Mouse (Mus musculus): ENCODE measurements at regions not wholly inside any gene's neighbourhood (a gene's known extent, or its start where the extent isn't known, plus 50 kb on each side); places are given as distances from the start of the nearest gene placed in this dataset.

- no peak for DNase-seq (ENCODE audit: low read depth, low spot score)
These were observed 121.0 kb upstream of the Xylt1 start for GRCm38 (mm10) chr7:117259674-117260294.

DNA sequence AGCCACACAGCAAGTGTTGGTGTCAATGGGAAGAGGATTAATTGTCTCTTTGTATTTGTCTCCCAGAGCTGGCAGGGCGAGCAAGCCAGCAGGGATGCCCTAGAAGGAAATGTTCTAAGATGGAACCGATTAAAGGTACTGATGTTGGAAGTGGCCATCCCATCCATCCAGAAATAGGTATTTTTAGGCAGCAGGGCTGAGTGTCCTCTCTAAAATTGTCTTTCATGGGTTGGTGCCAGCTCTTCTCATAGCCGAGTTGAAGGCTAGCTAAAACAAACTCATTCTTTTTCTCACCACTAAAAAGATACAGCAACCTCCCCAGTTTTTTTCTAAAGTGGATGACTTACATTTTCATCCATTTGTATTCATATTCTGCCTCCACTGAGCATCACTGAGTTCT lies 120.2 kb upstream of the Xylt1 start:
- no peak for DNase-seq (ENCODE audit: low read depth, low spot score)

DNA sequence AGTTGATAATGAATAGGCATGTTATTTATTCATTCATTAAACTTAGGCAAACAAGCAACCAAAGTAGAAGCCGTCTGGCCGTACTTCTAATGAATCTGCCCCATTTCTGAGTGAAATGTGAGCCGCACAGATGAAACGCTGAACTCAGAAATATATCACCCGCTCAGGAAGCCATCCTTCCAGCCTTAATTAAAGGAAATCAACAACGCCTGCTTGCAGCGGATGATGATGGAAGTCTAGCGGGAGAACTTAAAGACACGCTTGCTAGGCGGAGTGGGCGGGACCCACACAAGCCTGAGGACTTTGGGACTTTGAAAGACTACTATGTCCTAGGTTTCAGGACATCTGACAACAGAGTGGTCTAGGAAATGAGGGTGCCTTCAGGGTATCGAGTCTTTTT lies 117.7 kb upstream of the Xylt1 start:
- DNase-seq (ENCODE audit: low read depth, low spot score): no peak

- no peak for DNase-seq (ENCODE audit: low read depth, low spot score)
These were observed 116.4 kb upstream of the Xylt1 start for GRCm38 (mm10) chr7:117264341-117264740.

DNA sequence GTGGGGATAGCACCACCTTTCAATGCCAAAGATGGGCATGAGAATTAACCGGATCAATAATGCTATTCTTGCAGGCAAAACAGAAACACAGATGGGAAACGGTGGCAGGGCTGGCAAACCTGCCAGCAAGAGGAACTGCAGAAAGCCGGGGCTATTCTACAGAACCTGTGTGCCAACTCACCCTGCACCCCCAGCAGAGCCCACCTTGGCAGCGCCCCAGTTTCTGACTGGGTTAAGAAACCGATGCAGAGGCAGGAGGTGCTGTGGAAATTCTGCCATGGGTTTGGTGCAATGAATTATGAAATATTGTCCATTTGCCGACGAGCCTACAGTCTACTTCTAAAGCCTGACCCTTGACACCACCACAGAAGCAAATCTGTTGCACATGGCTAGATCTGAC lies 112.7 kb upstream of the Xylt1 start:
- no peak for DNase-seq (ENCODE audit: low read depth, low spot score)

GRCm38 (mm10) chr7:117269263-117269897 lies 111.4 kb upstream of the Xylt1 start:
- DNase-seq (ENCODE audit: low read depth, low spot score): no peak

DNA sequence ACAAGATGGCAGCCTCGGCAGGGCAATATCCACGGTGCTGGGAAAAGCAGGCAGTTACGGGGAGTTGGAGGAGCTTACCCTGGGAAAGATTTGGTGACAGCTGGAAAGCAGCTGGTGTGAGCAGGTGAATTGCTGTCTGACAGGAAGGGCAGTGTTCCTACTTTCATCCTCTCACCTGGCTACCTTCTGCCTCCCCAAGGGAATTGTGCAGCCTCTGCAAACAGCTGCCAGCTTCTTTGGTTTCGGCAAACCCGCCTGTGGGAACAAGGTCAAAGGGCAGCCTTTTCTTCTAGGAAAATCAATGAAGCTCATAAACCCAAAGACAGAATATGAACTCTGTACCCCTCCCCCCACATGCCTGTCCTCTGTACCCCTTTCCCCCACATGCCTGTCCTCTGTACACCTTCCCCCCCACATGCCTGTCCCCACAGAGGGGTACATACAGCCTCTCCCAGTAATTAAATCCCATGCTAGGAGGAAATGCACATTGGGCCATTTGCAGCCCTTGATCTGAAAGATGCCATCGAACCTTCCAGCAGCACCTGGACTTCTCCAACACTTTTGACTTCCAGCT lies 102.3 kb upstream of the Xylt1 start:
- no peak for DNase-seq (ENCODE audit: low read depth, low spot score)

- DNase-seq (ENCODE audit: low read depth, low spot score): no peak
These were observed 98.6 kb upstream of the Xylt1 start for GRCm38 (mm10) chr7:117282194-117282593.

DNA sequence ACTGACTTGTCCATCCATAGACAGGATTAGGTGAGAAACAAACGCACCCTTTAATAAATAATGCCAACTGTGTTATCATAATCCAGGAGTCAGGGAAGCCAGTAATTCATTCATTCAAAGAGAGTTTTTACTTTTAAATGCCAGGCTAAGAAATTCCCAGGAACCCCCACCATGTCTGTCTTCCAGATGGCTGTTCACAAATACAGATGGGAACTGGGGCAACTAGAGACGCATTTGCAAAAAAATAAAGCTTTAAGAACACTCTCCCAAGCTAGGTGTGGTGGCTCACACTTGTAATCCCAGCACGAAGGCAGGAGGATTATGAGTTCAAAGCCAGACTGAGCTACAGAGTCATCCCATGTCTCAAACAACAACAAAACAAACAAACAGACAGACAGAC lies 95.6 kb upstream of the Xylt1 start:
- no peak for DNase-seq (ENCODE audit: low read depth, low spot score)

GRCm38 (mm10) chr7:117285985-117286384 lies 94.8 kb upstream of the Xylt1 start:
- DNase-seq (ENCODE audit: low read depth, low spot score): no peak

- DNase-seq (ENCODE audit: low read depth, low spot score): no peak
These were observed 77.1 kb upstream of the Xylt1 start for GRCm38 (mm10) chr7:117303705-117304104.

- DNase-seq (ENCODE audit: low read depth, low spot score): no peak
These were observed 70.1 kb upstream of the Xylt1 start for GRCm38 (mm10) chr7:117310586-117311200.

GRCm38 (mm10) chr7:117311316-117311715 lies 69.5 kb upstream of the Xylt1 start:
- DNase-seq (ENCODE audit: low read depth, low spot score): no peak

DNA sequence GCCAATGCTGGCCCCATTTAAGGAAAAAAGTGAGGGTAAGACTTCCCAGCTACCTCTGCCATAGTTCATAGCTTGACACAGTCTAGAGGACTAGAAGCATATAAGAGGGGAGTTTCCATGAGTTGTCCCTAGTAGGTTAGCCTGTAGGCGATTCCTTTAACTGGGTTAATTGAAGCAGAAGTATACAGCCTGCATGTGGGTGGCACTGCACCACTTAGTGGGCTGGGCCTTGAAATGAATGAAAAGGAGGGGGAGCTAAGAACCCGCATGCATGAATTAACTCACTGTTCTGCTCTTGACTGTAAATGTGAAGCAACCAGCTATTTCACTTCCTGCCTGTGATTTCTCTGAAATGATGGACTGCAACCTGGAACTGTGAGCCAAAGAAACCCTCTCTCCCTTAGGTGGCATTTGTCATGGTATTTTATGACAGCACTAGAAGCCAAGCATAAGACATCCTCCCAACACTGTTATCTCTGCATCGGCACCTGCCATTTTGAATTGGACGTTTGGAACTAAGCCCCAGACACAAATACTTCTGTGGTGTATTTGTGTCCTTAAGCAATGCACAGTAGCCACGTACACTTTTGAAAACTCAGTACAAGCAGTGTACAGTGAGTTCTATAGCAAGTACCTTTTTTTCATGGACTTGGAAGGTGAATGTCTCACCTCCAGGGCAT lies 64.5 kb upstream of the Xylt1 start:
- DNase-seq (ENCODE audit: low read depth, low spot score): no peak

DNA sequence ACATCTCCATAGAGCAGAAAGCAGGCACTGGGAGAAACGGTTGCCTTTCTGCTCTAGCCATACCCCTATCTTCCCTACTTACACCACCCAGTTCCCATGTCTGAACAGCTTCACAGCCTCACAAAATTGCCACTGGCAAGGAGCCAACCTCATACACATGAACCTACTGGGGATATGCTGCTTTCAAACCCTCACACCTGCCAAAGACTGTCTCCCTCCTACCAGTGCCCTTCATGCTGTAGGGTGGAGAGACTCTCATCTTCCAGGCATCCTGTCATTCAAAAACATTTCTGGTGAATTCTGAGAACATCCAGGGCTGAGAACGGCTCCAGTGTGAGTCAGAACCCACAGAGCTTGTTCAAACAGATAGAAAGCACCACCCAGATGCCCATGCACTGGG lies 63.4 kb upstream of the Xylt1 start:
- no peak for DNase-seq (ENCODE audit: low read depth, low spot score)

DNA sequence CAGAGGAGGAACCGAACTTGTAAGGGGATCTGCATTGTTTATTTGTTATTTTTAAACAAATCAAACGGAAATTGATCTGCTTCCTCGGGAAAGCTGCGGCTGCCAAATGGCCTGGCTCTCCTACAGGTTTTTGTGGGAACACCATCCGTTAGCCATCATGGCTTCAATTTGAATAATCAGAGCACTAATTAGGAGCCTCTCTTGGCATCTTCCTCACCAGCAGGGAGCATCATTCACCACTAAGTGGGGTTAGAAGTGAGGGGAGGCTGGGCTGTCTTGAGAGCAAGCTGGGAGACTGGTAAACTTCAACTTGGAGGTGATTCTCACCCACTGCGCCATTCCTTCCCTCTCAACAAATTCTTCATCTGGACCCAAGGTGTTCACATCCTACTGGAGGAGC lies 60.2 kb upstream of the Xylt1 start:
- DNase-seq (ENCODE audit: low read depth, low spot score): no peak
